Mouse (Mus musculus): ENCODE results near the gene Serpina3c. TPM values are rescaled to one million over a fixed set of nuclear protein-coding genes. Genes with fewer than 3 reads are reported as not detected.
"Not testable (repeated sequence)": the region's sequence is repeated elsewhere in the genome, so short reads cannot be mapped to it uniquely, and the experiment has no call there.

Serpina3c gene
- polyA plus RNA-seq, 1 experiment from 2014 or later = not detected

GRCm38 (mm10) chr12:104142427-104142826 is 11.2 kb downstream of the Serpina3c start:
- 25% methylated on average over 1 of the region's 1 CpGs for WGBS
- ATAC-seq (ENCODE audit: low FRiP score, low read depth) = no peak
- H3K4me3 ChIP-seq = no peak overlapping the region
- no peaks in the 10 kb centered on the region for H3K9me3 ChIP-seq
- H3K27me3 ChIP-seq = no peaks in the 10 kb centered on the region
- H3K27ac ChIP-seq = no peak overlapping the region
- no peak overlapping the region for H3K9ac ChIP-seq
- H3K4me2 ChIP-seq (replicated peaks) = no peak overlapping the region
- H3K4me1 ChIP-seq = no peaks in the 10 kb centered on the region
- no peaks in the 10 kb centered on the region for H3K36me3 ChIP-seq

GRCm38 (mm10) chr12:104141506-104141905 is 12.2 kb downstream of the Serpina3c start:
- no peak overlapping the region for H3K9ac ChIP-seq
- H3K4me2 ChIP-seq (replicated peaks) = no peak overlapping the region
- H3K36me3 ChIP-seq = no peaks in the 10 kb centered on the region
- no peaks in the 10 kb centered on the region for H3K27me3 ChIP-seq
- no peaks in the 10 kb centered on the region for H3K9me3 ChIP-seq
- no peak for ATAC-seq (ENCODE audit: low FRiP score, low read depth)
- WGBS = 78% methylated on average over 1 of the region's 1 CpGs
- no peaks in the 10 kb centered on the region for H3K4me1 ChIP-seq
- no peak overlapping the region for H3K4me3 ChIP-seq
- no peak overlapping the region for H3K27ac ChIP-seq

- no peaks in the 10 kb centered on the region for H3K4me1 ChIP-seq
- no peak overlapping the region for H3K4me2 ChIP-seq (replicated peaks)
- H3K36me3 ChIP-seq = no peaks in the 10 kb centered on the region
- H3K9ac ChIP-seq = no peak overlapping the region
- no peaks in the 10 kb centered on the region for H3K27me3 ChIP-seq
- 90% methylated on average over 4 of the region's 4 CpGs for WGBS
- no peaks in the 10 kb centered on the region for H3K9me3 ChIP-seq
- no peak overlapping the region for H3K4me3 ChIP-seq
- ATAC-seq (ENCODE audit: low FRiP score, low read depth) = no peak
- H3K27ac ChIP-seq = no peak overlapping the region
These were observed 13.0 kb downstream of the Serpina3c start for GRCm38 (mm10) chr12:104140543-104141103.

- Histone ChIP-seq H3K36me3 (no peaks in the 10 kb centered on the region), H3K27ac (no peak overlapping the region), H3K27me3 (no peaks in the 10 kb centered on the region), H3K4me2 (replicated peaks) (no peak overlapping the region), H3K9ac (no peak overlapping the region), H3K9me3 (no peaks in the 10 kb centered on the region), H3K4me1 (no peaks in the 10 kb centered on the region), H3K4me3 (no peak overlapping the region)
- 68% methylated on average over 2 of the region's 2 CpGs for WGBS
- no peak for ATAC-seq (ENCODE audit: low FRiP score, low read depth)
These were observed 15.5 kb downstream of the Serpina3c start for GRCm38 (mm10) chr12:104138216-104138615.

- Histone ChIP-seq H3K9ac (no peak overlapping the region), H3K9me3 (no peaks in the 10 kb centered on the region), H3K36me3 (no peaks in the 10 kb centered on the region), H3K27me3 (no peaks in the 10 kb centered on the region), H3K4me3 (no peak overlapping the region), H3K27ac (no peak overlapping the region), H3K4me1 (no peaks in the 10 kb centered on the region), H3K4me2 (replicated peaks) (no peak overlapping the region)
- ATAC-seq (ENCODE audit: low FRiP score, low read depth) = no peak
These were observed 22.6 kb downstream of the Serpina3c start for GRCm38 (mm10) chr12:104131041-104131440.

GRCm38 (mm10) chr12:104127696-104128095 is 26.0 kb downstream of the Serpina3c start, which contains the start of gene Serpina3b:
Gene Serpina3b (plus strand): TSS chr12:104127996.
- ATAC-seq (ENCODE audit: low FRiP score, low read depth) = no peak
- H3K27me3 ChIP-seq = no peaks in the 10 kb centered on the region
- H3K36me3 ChIP-seq = no peaks in the 10 kb centered on the region
- WGBS = 78% methylated on average over 5 of the region's 5 CpGs
- no peak within 1 kb of the TSS for H3K9ac ChIP-seq
- H3K4me3 ChIP-seq = no peak within 1 kb of the TSS
- no peaks in the 10 kb centered on the region for H3K4me1 ChIP-seq
- H3K27ac ChIP-seq = no peak within 1 kb of the TSS
- H3K4me2 ChIP-seq (replicated peaks) = no peak within 1 kb of the TSS
- no peaks in the 10 kb centered on the region for H3K9me3 ChIP-seq

- 77% methylated on average over 5 of the region's 5 CpGs for WGBS
- no peak overlapping the region for H3K27ac ChIP-seq
- no peak overlapping the region for H3K9ac ChIP-seq
- H3K4me3 ChIP-seq = no peak overlapping the region
- no peaks in the 10 kb centered on the region for H3K9me3 ChIP-seq
- no peak overlapping the region for H3K4me2 ChIP-seq (replicated peaks)
- no peak for ATAC-seq (ENCODE audit: low FRiP score, low read depth)
- no peaks in the 10 kb centered on the region for H3K36me3 ChIP-seq
- H3K4me1 ChIP-seq = no peaks in the 10 kb centered on the region
- no peaks in the 10 kb centered on the region for H3K27me3 ChIP-seq
These were observed 28.6 kb downstream of the Serpina3c start for GRCm38 (mm10) chr12:104125021-104125560.

- Histone ChIP-seq H3K27ac (no peak overlapping the region), H3K4me3 (no peak overlapping the region)
- no peak for ATAC-seq (ENCODE audit: low FRiP score, low read depth)
These were observed 29.7 kb downstream of the Serpina3c start for GRCm38 (mm10) chr12:104123996-104124395.

GRCm38 (mm10) chr12:104123097-104123496 is 30.6 kb downstream of the Serpina3c start:
- Histone ChIP-seq H3K9me3 (no peaks in the 10 kb centered on the region), H3K9ac (no peak overlapping the region), H3K27ac (no peak overlapping the region), H3K4me3 (no peak overlapping the region), H3K27me3 (no peaks in the 10 kb centered on the region), H3K4me2 (replicated peaks) (no peak overlapping the region), H3K4me1 (no peaks in the 10 kb centered on the region), H3K36me3 (no peaks in the 10 kb centered on the region)
- ATAC-seq (ENCODE audit: low FRiP score, low read depth) = no peak
- 94% methylated on average over 1 of the region's 1 CpGs for WGBS

More at GRCm38 (mm10) chr12:104123996-104124395, 29.7 kb downstream of the Serpina3c start:
- H3K36me3 ChIP-seq = no peaks in the 10 kb centered on the region
- no peaks in the 10 kb centered on the region for H3K9me3 ChIP-seq
- H3K4me1 ChIP-seq = no peaks in the 10 kb centered on the region
- no peak overlapping the region for H3K4me2 ChIP-seq (replicated peaks)
- no peak overlapping the region for H3K9ac ChIP-seq
- no peaks in the 10 kb centered on the region for H3K27me3 ChIP-seq
- WGBS = 90% methylated on average over 2 of the region's 2 CpGs

- no peak overlapping the region for H3K9ac ChIP-seq
- WGBS = 51% methylated on average over 3 of the region's 3 CpGs
- no peaks in the 10 kb centered on the region for H3K4me1 ChIP-seq
- H3K4me2 ChIP-seq (replicated peaks) = no peak overlapping the region
- no peak overlapping the region for H3K4me3 ChIP-seq
- H3K27me3 ChIP-seq = no peaks in the 10 kb centered on the region
- no peak overlapping the region for H3K27ac ChIP-seq
- H3K9me3 ChIP-seq = no peaks in the 10 kb centered on the region
- ATAC-seq (ENCODE audit: low FRiP score, low read depth) = no peak
- no peaks in the 10 kb centered on the region for H3K36me3 ChIP-seq
These were observed 38.6 kb downstream of the Serpina3c start for GRCm38 (mm10) chr12:104114921-104115579.

- not testable (repeated sequence) for H3K4me2 ChIP-seq (replicated peaks); H3K9me3 ChIP-seq; H3K27ac ChIP-seq; ATAC-seq (ENCODE audit: low FRiP score, low read depth); H3K4me1 ChIP-seq; H3K36me3 ChIP-seq; H3K9ac ChIP-seq; H3K4me3 ChIP-seq; H3K27me3 ChIP-seq
- WGBS = 86% methylated on average over 11 of the region's 11 CpGs
These were observed 41.3 kb downstream of the Serpina3c start, which contains the start of gene Serpina3a for GRCm38 (mm10) chr12:104112333-104112732. Gene Serpina3a (plus strand): TSS chr12:104112724.

GRCm38 (mm10) chr12:104108507-104108906 is 45.2 kb downstream of the Serpina3c start:
- no peaks in the 10 kb centered on the region for H3K9me3 ChIP-seq
- no peaks in the 10 kb centered on the region for H3K4me1 ChIP-seq
- no peaks in the 10 kb centered on the region for H3K27me3 ChIP-seq
- no peak overlapping the region for H3K4me3 ChIP-seq
- H3K4me2 ChIP-seq (replicated peaks) = no peak overlapping the region
- H3K27ac ChIP-seq = no peak overlapping the region
- ATAC-seq (ENCODE audit: low FRiP score, low read depth) = no peak
- H3K9ac ChIP-seq = no peak overlapping the region
- WGBS = 77% methylated on average over 2 of the region's 2 CpGs
- no peaks in the 10 kb centered on the region for H3K36me3 ChIP-seq

Measured in limb, embryonic 13.5 days (tissue).